Mouse (Mus musculus): ENCODE measurements around the gene Tubb1.

GRCm38 (mm10) chr2:174470333-174470732 lies 19.8 kb downstream of the Tubb1 start:
- TF ChIP-seq MAX (IDR thresholded peaks at IDR 0.05; ENCODE audit: low read depth) = no peak
- no peak for TF ChIP-seq POLR2AphosphoS2 (IDR thresholded peaks at IDR 0.05; ENCODE audit: insufficient read length, low read depth)
- no peak for TF ChIP-seq POLR2A (IDR thresholded peaks at IDR 0.05; ENCODE audit: insufficient read length, low read depth)
- TF ChIP-seq TCF3 (IDR thresholded peaks at IDR 0.05; ENCODE audit: insufficient read length, low read depth) = no peak
- no peak for TF ChIP-seq TCF12 (IDR thresholded peaks at IDR 0.05; ENCODE audit: insufficient read depth, poor library complexity, severe bottlenecking)
- no peak for TF ChIP-seq MYOD1 (IDR thresholded peaks at IDR 0.05; ENCODE audit: control insufficient read depth in 1 of 3, insufficient read length in 2 of 3, low read depth in 2 of 3)

Data from myocyte (in vitro differentiated cells).